Mouse (Mus musculus) megakaryocyte-erythroid progenitor cell, adult 5 weeks (primary cell): ENCODE results near the gene Catsperg2. TPM values are rescaled to one million over a fixed set of nuclear protein-coding genes. Genes with fewer than 3 reads are reported as not detected.

Source experiments
- polyA plus RNA-seq: library from polyadenylated mRNA; stranded (reverse); fragments of >175 nt; gene quantifications from 2 replicates; pipeline ENCODE4 v1.2.3, GENCODE M21; 2012

Gene Catsperg2
- polyA plus RNA-seq, result not detected in 2 replicates

GRCm38 (mm10) chr7:29726860-29727259 lies at the start of gene Catsperg2:
Gene Catsperg2 (minus strand): TSS chr7:29727032.

GRCm38 (mm10) chr7:29768090-29768900 lies 41.5 kb upstream of the Catsperg2 start, which contains the start of gene Zfp84:
Gene Zfp84 (plus strand): TSS chr7:29768552.

Other genes starting within 250 kb of the Catsperg2 start
- 142 and 161 TPM in 2 replicates for gene Sipa1l3, start 208.4 kb downstream of the Catsperg2 start, polyA plus RNA-seq
- 2.9 and 3.0 TPM in 2 replicates for gene Zfp84, start 41.5 kb upstream of the Catsperg2 start, polyA plus RNA-seq
- 0.51 and 1.00 TPM in 2 replicates for gene Zfp30, start 57.0 kb upstream of the Catsperg2 start, polyA plus RNA-seq
- 0.60 and 0.65 TPM in 2 replicates for gene Zfp790, start 89.1 kb upstream of the Catsperg2 start, polyA plus RNA-seq
- 0.49 and 0.50 TPM in 2 replicates for gene Zfp940, start 126.6 kb upstream of the Catsperg2 start, polyA plus RNA-seq
- 0.32 and 0.38 TPM in 2 replicates for gene Zfp420, start 132.9 kb upstream of the Catsperg2 start, polyA plus RNA-seq
- gene Zfp27, start 179.5 kb upstream of the Catsperg2 start, polyA plus RNA-seq, result 0.27 and 0.28 TPM in 2 replicates
- gene Zfp383, start 181.2 kb upstream of the Catsperg2 start, polyA plus RNA-seq, result 0.16 TPM in 2 replicates
- gene Zfp74, start 227.1 kb upstream of the Catsperg2 start, polyA plus RNA-seq, result 13.4 and 15.0 TPM in 2 replicates